Mouse (Mus musculus): Measurements from ENCODE around the gene Gpd1.
A peak's percentile ranks its signal among the peaks of the same experiment; 100 is the strongest.

Gene Gpd1

GRCm38 (mm10) chr15:99701999-99702900, 15.1 kb upstream of the Gpd1 start, which contains the start of gene Smarcd1:
Gene Smarcd1 (plus strand): TSS chr15:99702129.
- DNase-seq = peak; percentile 96

GRCm38 (mm10) chr15:99703104-99703503, 14.2 kb upstream of the Gpd1 start:
- no peak for DNase-seq

- no peak for DNase-seq
These were observed 13.7 kb upstream of the Gpd1 start for GRCm38 (mm10) chr15:99703676-99704040.

GRCm38 (mm10) chr15:99704041-99704681, 13.2 kb upstream of the Gpd1 start:
- DNase-seq = peak; percentile 72

GRCm38 (mm10) chr15:99704881-99705280, 12.4 kb upstream of the Gpd1 start:
- DNase-seq = no peak

GRCm38 (mm10) chr15:99705440-99706048, 11.8 kb upstream of the Gpd1 start, which contains the start of gene Gm17349:
Gene Gm17349 (minus strand): TSS chr15:99705490.
- DNase-seq = peak; percentile 63

GRCm38 (mm10) chr15:99708176-99708575, 9.1 kb upstream of the Gpd1 start:
- DNase-seq = no peak

- DNase-seq = no peak
These were observed 6.8 kb upstream of the Gpd1 start for GRCm38 (mm10) chr15:99710221-99711190.

GRCm38 (mm10) chr15:99711491-99711890, 5.8 kb upstream of the Gpd1 start:
- no peak for DNase-seq

- no peak for DNase-seq
These were observed 4.4 kb upstream of the Gpd1 start for GRCm38 (mm10) chr15:99712666-99713559.

- DNase-seq = no peak
These were observed 3.7 kb upstream of the Gpd1 start for GRCm38 (mm10) chr15:99713569-99713968.

- DNase-seq = no peak
These were observed 3.1 kb upstream of the Gpd1 start for GRCm38 (mm10) chr15:99714206-99714605.

GRCm38 (mm10) chr15:99714858-99715257, 2.5 kb upstream of the Gpd1 start:
- peak; percentile 83 for DNase-seq

GRCm38 (mm10) chr15:99715361-99715865, 1.9 kb upstream of the Gpd1 start:
- DNase-seq = no peak

GRCm38 (mm10) chr15:99715982-99716746, 1.2 kb upstream of the Gpd1 start:
- peak; percentile 70 for DNase-seq

GRCm38 (mm10) chr15:99716814-99717213, 501 bp upstream of the Gpd1 start:
- no peak for DNase-seq

GRCm38 (mm10) chr15:99718461-99719021, 1.2 kb downstream of the Gpd1 start:
- peak; percentile 65 for DNase-seq

GRCm38 (mm10) chr15:99719865-99720264, 2.5 kb downstream of the Gpd1 start:
- no peak for DNase-seq

GRCm38 (mm10) chr15:99721921-99722743, 4.8 kb downstream of the Gpd1 start:
- no peak for DNase-seq

Measured in kidney, adult 18-20 months (tissue).